Mouse (Mus musculus): ENCODE data around the gene Uap1. TPM values are rescaled to one million over a fixed set of nuclear protein-coding genes. Genes with fewer than 3 reads are reported as not detected.

Uap1 gene
- 10 to 100 TPM; 45.6 to 49.7 TPM for total RNA-seq (2023)

GRCm38 (mm10) chr1:170174814-170175332, at the start of gene Uap1:
Gene Uap1 (minus strand): TSS chr1:170174957.

GRCm38 (mm10) chr1:170214757-170215522, 40.2 kb upstream of the Uap1 start, which contains the start of gene Uhmk1:
Gene Uhmk1 (minus strand): TSS chr1:170215397.

GRCm38 (mm10) chr1:170110516-170111332, 64.0 kb downstream of the Uap1 start, which contains the start of gene Ddr2:
Gene Ddr2 (minus strand): TSS chr1:170110762.

Other genes with a start within 250 kb of the Uap1 start
- gene Ccdc190, start 246.3 kb downstream of the Uap1 start, total RNA-seq (2023): not detected
- gene Hsd17b7, start 205.7 kb downstream of the Uap1 start, total RNA-seq (2023): 1 to 10 TPM; 7.0 to 9.8 TPM
- gene Ddr2, start 64.2 kb downstream of the Uap1 start, total RNA-seq (2023): under 1 TPM; 0.18 to 0.37 TPM
- gene Uhmk1, start 40.4 kb upstream of the Uap1 start, total RNA-seq (2023): 10 to 100 TPM; 31.7 TPM
- not detected for gene Sh2d1b2, start 57.8 kb upstream of the Uap1 start, total RNA-seq (2023)
- 1 to 10 TPM; 1.9 to 2.4 TPM for gene Sh2d1b1, start 102.4 kb upstream of the Uap1 start, total RNA-seq (2023)
- 10 to 100 TPM; 10.6 to 12.7 TPM for gene Gm7694, start 131.4 kb upstream of the Uap1 start, total RNA-seq (2023)
- not detected for gene Spata46, start 133.8 kb upstream of the Uap1 start, total RNA-seq (2023)